Mouse (Mus musculus): ENCODE measurements around the gene H2-Q10. TPM values are rescaled to one million over a fixed set of nuclear protein-coding genes. Genes with fewer than 3 reads are reported as not detected.
"Not testable (repeated sequence)": the region's sequence is repeated elsewhere in the genome, so short reads cannot be mapped to it uniquely, and the experiment has no call there.

Gene H2-Q10
- total and polyA plus RNA-seq, 2 experiments from 2014 or later = 0.40 to 1.2 TPM

- Histone ChIP-seq H3K36me3 (ENCODE audit: insufficient read depth) (no peaks in the 10 kb centered on the region), H3K27ac (ENCODE audit: low read depth, low read length) (no peak overlapping the region), H3K4me1 (ENCODE audit: insufficient read depth) (no peaks in the 10 kb centered on the region), H3K27me3 (ENCODE audit: insufficient read depth, low read length) (peaks cover 11% of the 10 kb centered on the region; the same call in 1 of the 2 replicates), H3K9ac (no peak overlapping the region), H3K4me2 (ENCODE audit: low read depth) (no peak overlapping the region), H3K9me3 (ENCODE audit: low read length) (no peaks in the 10 kb centered on the region), H3K4me3 (ENCODE audit: low read depth, low read length) (no peak overlapping the region)
- no peak for TF ChIP-seq CTCF (IDR thresholded peaks at IDR 0.05; ENCODE audit: low read depth)
- DNase-seq = no peak
- 16% methylated on average over 8 of the region's 8 CpGs for WGBS
- no peak for ATAC-seq
These were observed 35.0 kb downstream of the H2-Q10 start for GRCm38 (mm10) chr17:35504628-35505481.

GRCm38 (mm10) chr17:35505776-35506175 is 35.9 kb downstream of the H2-Q10 start, which contains the start of gene Pou5f1:
Gene Pou5f1, plus strand, starts transcription at chr17:35506018.
- peaks cover 11% of the 10 kb centered on the region; the same call in 1 of the 2 replicates for H3K27me3 ChIP-seq (ENCODE audit: insufficient read depth, low read length)
- 48% methylated on average over 13 of the region's 13 CpGs for WGBS

GRCm38 (mm10) chr17:35506881-35507280 is 37.0 kb downstream of the H2-Q10 start:
- H3K4me2 ChIP-seq (ENCODE audit: low read depth) = no peak overlapping the region
- ATAC-seq (no peak), DNase-seq (no peak)
- no peak overlapping the region for H3K4me3 ChIP-seq (ENCODE audit: low read depth, low read length)
- peaks cover 11% of the 10 kb centered on the region; the same call in 1 of the 2 replicates for H3K27me3 ChIP-seq (ENCODE audit: insufficient read depth, low read length)
- H3K4me1 ChIP-seq (ENCODE audit: insufficient read depth) = no peaks in the 10 kb centered on the region
- no peak overlapping the region for H3K27ac ChIP-seq (ENCODE audit: low read depth, low read length)
- no peaks in the 10 kb centered on the region for H3K36me3 ChIP-seq (ENCODE audit: insufficient read depth)
- H3K9ac ChIP-seq = no peak overlapping the region
- H3K9me3 ChIP-seq (ENCODE audit: low read length) = no peaks in the 10 kb centered on the region
- TF ChIP-seq CTCF (IDR thresholded peaks at IDR 0.05; ENCODE audit: low read depth) = no peak
- 18% methylated on average over 10 of the region's 10 CpGs for WGBS

More at GRCm38 (mm10) chr17:35505776-35506175, 35.9 kb downstream of the H2-Q10 start, which contains the start of gene Pou5f1:
- Histone ChIP-seq H3K4me2 (ENCODE audit: low read depth) (no peak within 1 kb of the TSS), H3K27ac (ENCODE audit: low read depth, low read length) (no peak within 1 kb of the TSS), H3K4me1 (ENCODE audit: insufficient read depth) (no peaks in the 10 kb centered on the region), H3K4me3 (ENCODE audit: low read depth, low read length) (no peak within 1 kb of the TSS), H3K9me3 (ENCODE audit: low read length) (no peaks in the 10 kb centered on the region), H3K36me3 (ENCODE audit: insufficient read depth) (no peaks in the 10 kb centered on the region), H3K9ac (no peak within 1 kb of the TSS)
- no peak for TF ChIP-seq CTCF (IDR thresholded peaks at IDR 0.05; ENCODE audit: low read depth)
- ATAC-seq (no peak), DNase-seq (no peak)

- Histone ChIP-seq H3K4me1 (ENCODE audit: insufficient read depth) (no peaks in the 10 kb centered on the region), H3K4me2 (ENCODE audit: low read depth) (no peak overlapping the region), H3K27ac (ENCODE audit: low read depth, low read length) (no peak overlapping the region), H3K9me3 (ENCODE audit: low read length) (no peaks in the 10 kb centered on the region), H3K36me3 (ENCODE audit: insufficient read depth) (no peaks in the 10 kb centered on the region), H3K9ac (no peak overlapping the region), H3K4me3 (ENCODE audit: low read depth, low read length) (no peak overlapping the region), H3K27me3 (ENCODE audit: insufficient read depth, low read length) (peaks cover 11% of the 10 kb centered on the region; the same call in 1 of the 2 replicates)
- DNase-seq = no peak
- 32% methylated on average over 13 of the region's 13 CpGs for WGBS
- TF ChIP-seq CTCF (IDR thresholded peaks at IDR 0.05; ENCODE audit: low read depth) = no peak
- no peak for ATAC-seq
These were observed 37.8 kb downstream of the H2-Q10 start for GRCm38 (mm10) chr17:35507556-35508260.

GRCm38 (mm10) chr17:35508279-35508678 is 38.4 kb downstream of the H2-Q10 start:
- TF ChIP-seq CTCF (IDR thresholded peaks at IDR 0.05; ENCODE audit: low read depth) = peak; percentile 40
- not testable (repeated sequence) for H3K4me2 ChIP-seq (ENCODE audit: low read depth); DNase-seq; H3K9me3 ChIP-seq (ENCODE audit: low read length); H3K4me3 ChIP-seq (ENCODE audit: low read depth, low read length); H3K4me1 ChIP-seq (ENCODE audit: insufficient read depth); H3K9ac ChIP-seq; H3K36me3 ChIP-seq (ENCODE audit: insufficient read depth); ATAC-seq; H3K27ac ChIP-seq (ENCODE audit: low read depth, low read length)
- WGBS = 66% methylated on average over 5 of the region's 5 CpGs
- H3K27me3 ChIP-seq (ENCODE audit: insufficient read depth, low read length) = peaks cover 11% of the 10 kb centered on the region; the same call in 1 of the 2 replicates

GRCm38 (mm10) chr17:35509284-35509683 is 39.4 kb downstream of the H2-Q10 start:
- H3K9ac ChIP-seq = no peak overlapping the region
- H3K4me2 ChIP-seq (ENCODE audit: low read depth) = no peak overlapping the region
- H3K4me1 ChIP-seq (ENCODE audit: insufficient read depth) = no peaks in the 10 kb centered on the region
- no peak overlapping the region for H3K27ac ChIP-seq (ENCODE audit: low read depth, low read length)
- no peaks in the 10 kb centered on the region for H3K9me3 ChIP-seq (ENCODE audit: low read length)
- peak; percentile 24 for DNase-seq
- no peak for ATAC-seq
- H3K27me3 ChIP-seq (ENCODE audit: insufficient read depth, low read length) = peaks cover 11% of the 10 kb centered on the region; the same call in 1 of the 2 replicates
- peak; percentile 53 for TF ChIP-seq CTCF (IDR thresholded peaks at IDR 0.05; ENCODE audit: low read depth)
- H3K4me3 ChIP-seq (ENCODE audit: low read depth, low read length) = no peak overlapping the region
- H3K36me3 ChIP-seq (ENCODE audit: insufficient read depth) = no peaks in the 10 kb centered on the region
- 16% methylated on average over 8 of the region's 8 CpGs for WGBS

Data from forebrain, postnatal 0 days (tissue).